Mouse (Mus musculus): Measurements from ENCODE around the gene Slc6a13.

The Slc6a13 gene

GRCm38 (mm10) chr6:121382071-121382470 is 82.0 kb downstream of the Slc6a13 start:
- DNase-seq: peak in 1 of 2 experiments; percentile 6

- DNase-seq: no peak
Observed at GRCm38 (mm10) chr6:121385397-121385796, 85.4 kb downstream of the Slc6a13 start.

Measured in kidney, postnatal 25 days (tissue).